Mouse (Mus musculus) thymus, adult 18-20 months (tissue): ENCODE measurements around the gene Gm3139.
"Not testable (repeated sequence)": the region's sequence is repeated elsewhere in the genome, so short reads cannot be mapped to it uniquely, and the experiment has no call there.

Experiments used
- DNase-seq, 2 experiments: peaks; one replicate each; pipeline ENCODE4 v3.0.0; 2022; ENCODE audit warnings: mixed read lengths in 2 of 2

Gene Gm3139

GRCm38 (mm10) chr5:94525987-94526386 lies at the start of gene Gm3139:
Gm3139 (plus strand) TSS chr5:94526287.
- DNase-seq: not testable (repeated sequence)
